Mouse (Mus musculus) liver, postnatal 0 days (tissue): Measurements from ENCODE around the gene Krt78. TPM values are rescaled to one million over a fixed set of nuclear protein-coding genes. Genes with fewer than 3 reads are reported as not detected.

Experiments
- ATAC-seq: fragments of 200-750 bp; cut with Nextera tagmentation; 2 replicates; pipeline ENCODE4 v1.8.0; 2017; ENCODE audit warnings: mild to moderate bottlenecking, moderate library complexity
- DNase-seq: peaks from one replicate; pipeline ENCODE4 v3.0.0-alpha.2; 2016
- H3K27ac ChIP-seq: fragments of 300-500 bp; sonication (generic); 2 replicates; pipeline ENCODE4 v1.5.1; 2014; ENCODE audit warnings: antibody characterized with exemption, moderate library complexity, mild to moderate bottlenecking, low read depth
- H3K27me3 ChIP-seq: fragments of 300-500 bp; sonication (generic); 2 replicates; pipeline ENCODE4 v1.6.1; 2014; ENCODE audit warnings: low read length, control low read depth, mixed read lengths; ENCODE audit not compliant: insufficient read depth
- H3K36me3 ChIP-seq: fragments of 300-500 bp; sonication (generic); replicated peaks from 2 replicates; pipeline ENCODE4 v1.6.1; 2014; ENCODE audit warnings: mild to moderate bottlenecking, control low read depth, low read length, moderate library complexity, mixed read lengths; ENCODE audit not compliant: insufficient read depth
- H3K4me1 ChIP-seq: fragments of 300-500 bp; sonication (generic); 2 replicates; pipeline ENCODE4 v1.6.1; 2014; ENCODE audit warnings: antibody characterized with exemption, mild to moderate bottlenecking, control low read depth; ENCODE audit not compliant: insufficient read depth
- H3K4me2 ChIP-seq: fragments of 300-500 bp; sonication (generic); 2 replicates; pipeline ENCODE4 v1.6.1; 2014; ENCODE audit warnings: low read depth, mild to moderate bottlenecking, low read length, moderate library complexity, mixed read lengths
- H3K4me3 ChIP-seq: fragments of 300-500 bp; sonication (generic); 2 replicates; pipeline ENCODE4 v1.5.1; 2014; ENCODE audit warnings: low read depth, low read length
- H3K9ac ChIP-seq: fragments of 300-500 bp; sonication (generic); replicated peaks from 2 replicates; pipeline ENCODE4 v1.6.1; 2014; ENCODE audit warnings: mild to moderate bottlenecking, moderate library complexity
- H3K9me3 ChIP-seq: fragments of 300-500 bp; sonication (generic); 2 replicates; pipeline ENCODE4 v1.6.1; 2016; ENCODE audit warnings: mild to moderate bottlenecking, control low read depth, low read length, mixed read lengths
- CTCF ChIP-seq: sonication (generic); IDR thresholded peaks from 2 replicates; pipeline ENCODE4 v1.5.1; 2016; ENCODE audit warnings: antibody characterized with exemption, low read depth
- EP300 ChIP-seq: IDR thresholded peaks from 2 replicates; pipeline ENCODE4 v1.6.1; 2016; ENCODE audit warnings: antibody characterized with exemption, low read depth, mild to moderate bottlenecking
- WGBS: fragments of 180-500 bp; shearing (Covaris S2); extraction: QIAGEN DNeasy Blood & Tissue Kit; methylation state at CpG from one replicate; pipeline ENCODE4 v1.1.7; 2014; ENCODE audit not compliant: insufficient replicate concordance; 5-methylcytosine and 5-hydroxymethylcytosine counted together
- polyA plus RNA-seq: library from polyadenylated mRNA; unstranded; fragments of >200 nt; fragmentation: Nextera tagmentation; extraction: Ambion mirVana; gene quantifications from 2 replicates; pipeline ENCODE4 v1.2.1, GENCODE M21; 2015

Krt78 gene
- polyA plus RNA-seq, 1 experiment from 2014 or later = not detected

- Histone ChIP-seq H3K9me3 (0 out of 2 replicates have a peak, but pooled peaks cover 2% of the 10 kb centered on the region), H3K9ac (no peak overlapping the region), H3K4me1 (no peaks in the 10 kb centered on the region), H3K27me3 (no peaks in the 10 kb centered on the region), H3K36me3 (no peaks in the 10 kb centered on the region), H3K27ac (0 out of 2 replicates have a peak overlapping the region, but pooled peaks have one; percentile 48), H3K4me3 (no peak overlapping the region), H3K4me2 (no peak overlapping the region)
- no peak for DNase-seq
- no peak for ATAC-seq
- WGBS = 64% methylated on average over 4 of the region's 4 CpGs
- no peak for TF ChIP-seq EP300
- TF ChIP-seq CTCF = no peak
Measured at GRCm38 (mm10) chr15:101995484-101996236, 41.6 kb upstream of the Krt78 start.

- no peak overlapping the region for H3K27ac ChIP-seq
Measured at GRCm38 (mm10) chr15:101994365-101994764, 40.3 kb upstream of the Krt78 start.

GRCm38 (mm10) chr15:101990946-101991345 lies 36.9 kb upstream of the Krt78 start:
- 85% methylated on average over 6 of the region's 6 CpGs for WGBS
- 0 out of 2 replicates have a peak, but pooled peaks cover 2% of the 10 kb centered on the region for H3K9me3 ChIP-seq
- no peaks in the 10 kb centered on the region for H3K36me3 ChIP-seq
- TF ChIP-seq CTCF = no peak
- no peak for TF ChIP-seq EP300
- H3K9ac ChIP-seq = no peak overlapping the region
- H3K4me2 ChIP-seq = no peak overlapping the region
- no peaks in the 10 kb centered on the region for H3K4me1 ChIP-seq
- no peaks in the 10 kb centered on the region for H3K27me3 ChIP-seq
- H3K27ac ChIP-seq = no peak overlapping the region
- no peak for ATAC-seq
- no peak for DNase-seq
- H3K4me3 ChIP-seq = no peak overlapping the region

More at GRCm38 (mm10) chr15:101994365-101994764, 40.3 kb upstream of the Krt78 start:
- Histone ChIP-seq H3K36me3 (no peaks in the 10 kb centered on the region), H3K4me1 (no peaks in the 10 kb centered on the region), H3K9me3 (0 out of 2 replicates have a peak, but pooled peaks cover 2% of the 10 kb centered on the region), H3K4me2 (no peak overlapping the region), H3K9ac (no peak overlapping the region), H3K4me3 (no peak overlapping the region), H3K27me3 (no peaks in the 10 kb centered on the region)
- TF ChIP-seq CTCF (no peak), EP300 (no peak)
- DNase-seq (no peak), ATAC-seq (no peak)
- 52% methylated on average over 6 of the region's 6 CpGs for WGBS

GRCm38 (mm10) chr15:101988714-101989113 lies 34.6 kb upstream of the Krt78 start:
- Histone ChIP-seq H3K4me2 (no peak overlapping the region), H3K27ac (no peak overlapping the region), H3K4me1 (no peaks in the 10 kb centered on the region; the same call in none of the 2 replicates), H3K36me3 (no peaks in the 10 kb centered on the region), H3K4me3 (no peak overlapping the region), H3K9me3 (no peaks in the 10 kb centered on the region), H3K27me3 (no peaks in the 10 kb centered on the region), H3K9ac (no peak overlapping the region)
- TF ChIP-seq EP300 (no peak), CTCF (no peak; the same call in 1 of the 2 replicates)
- 66% methylated on average over 8 of the region's 8 CpGs for WGBS
- ATAC-seq = no peak
- no peak for DNase-seq

GRCm38 (mm10) chr15:101988119-101988518 lies 34.0 kb upstream of the Krt78 start:
- Histone ChIP-seq H3K4me3 (no peak overlapping the region), H3K4me1 (no peaks in the 10 kb centered on the region; the same call in none of the 2 replicates), H3K27ac (no peak overlapping the region), H3K9me3 (no peaks in the 10 kb centered on the region), H3K4me2 (no peak overlapping the region), H3K27me3 (no peaks in the 10 kb centered on the region), H3K36me3 (no peaks in the 10 kb centered on the region), H3K9ac (no peak overlapping the region)
- WGBS = under 1% methylated on average over 10 of the region's 10 CpGs
- TF ChIP-seq EP300 = no peak
- peak; percentile 92 for TF ChIP-seq CTCF
- ATAC-seq = 0 out of 2 replicates have a peak, but pooled peaks have one; percentile 14
- peak; percentile 88 for DNase-seq

- Histone ChIP-seq H3K36me3 (no peaks in the 10 kb centered on the region), H3K27ac (no peak overlapping the region), H3K4me2 (no peak overlapping the region), H3K9me3 (no peaks in the 10 kb centered on the region), H3K4me3 (no peak overlapping the region), H3K4me1 (no peaks in the 10 kb centered on the region; the same call in none of the 2 replicates), H3K9ac (no peak overlapping the region), H3K27me3 (no peaks in the 10 kb centered on the region)
- 9% methylated on average over 6 of the region's 6 CpGs for WGBS
- DNase-seq = no peak
- TF ChIP-seq CTCF = no peak
- no peak for TF ChIP-seq EP300
- ATAC-seq = no peak
Measured at GRCm38 (mm10) chr15:101984746-101985145, 30.7 kb upstream of the Krt78 start.
